Mouse (Mus musculus) embryonic facial prominence, embryonic 12.5 days (tissue): ENCODE measurements around the gene Trem2. TPM values are rescaled to one million over a fixed set of nuclear protein-coding genes. Genes with fewer than 3 reads are reported as not detected.
"Not testable (repeated sequence)": the region's sequence is repeated elsewhere in the genome, so short reads cannot be mapped to it uniquely, and the experiment has no call there.

ENCODE experiments used
- ATAC-seq: fragments of 200-750 bp; cut with Nextera tagmentation; 2 replicates; pipeline ENCODE4 v1.8.0; 2017; ENCODE audit not compliant: insufficient number of reproducible peaks, insufficient read depth, low FRiP score, low TSS enrichment
- H3K27ac ChIP-seq: fragments of 300-500 bp; sonication (generic); 2 replicates; pipeline ENCODE4 v1.5.1; 2016; ENCODE audit warnings: mild to moderate bottlenecking
- H3K27me3 ChIP-seq: fragments of 300-500 bp; sonication (generic); 2 replicates; pipeline ENCODE4 v1.6.1; 2016; ENCODE audit warnings: mild to moderate bottlenecking, moderate library complexity
- H3K36me3 ChIP-seq: fragments of 300-500 bp; sonication (generic); 2 replicates; pipeline ENCODE4 v1.6.1; 2016; ENCODE audit warnings: mild to moderate bottlenecking
- H3K4me1 ChIP-seq: fragments of 300-500 bp; sonication (generic); 2 replicates; pipeline ENCODE4 v1.6.1; 2016
- H3K4me2 ChIP-seq: fragments of 300-500 bp; sonication (generic); replicated peaks from 2 replicates; pipeline ENCODE4 v1.6.1; 2016; ENCODE audit warnings: mild to moderate bottlenecking, moderate library complexity
- H3K4me3 ChIP-seq: fragments of 300-500 bp; sonication (generic); 2 replicates; pipeline ENCODE4 v1.5.1; 2016; ENCODE audit warnings: mild to moderate bottlenecking
- H3K9ac ChIP-seq: fragments of 300-500 bp; sonication (generic); 2 replicates; pipeline ENCODE4 v1.6.1; 2016; ENCODE audit warnings: mild to moderate bottlenecking, moderate library complexity
- H3K9me3 ChIP-seq: fragments of 300-500 bp; sonication (generic); 2 replicates; pipeline ENCODE4 v1.6.1; 2016; ENCODE audit warnings: mild to moderate bottlenecking, moderate library complexity
- WGBS: fragments of 180-500 bp; shearing (Covaris S2); methylation state at CpG from one replicate; pipeline ENCODE4 v1.1.7; 2016; 5-methylcytosine and 5-hydroxymethylcytosine counted together
- polyA plus RNA-seq: library from polyadenylated mRNA; unstranded; fragments of >200 nt; fragmentation: Nextera tagmentation; extraction: Ambion mirVana; gene quantifications from 2 replicates; pipeline ENCODE4 v1.2.1, GENCODE M21; 2016

The Trem2 gene
- polyA plus RNA-seq: 2.8 and 3.6 TPM in 2 replicates

DNA sequence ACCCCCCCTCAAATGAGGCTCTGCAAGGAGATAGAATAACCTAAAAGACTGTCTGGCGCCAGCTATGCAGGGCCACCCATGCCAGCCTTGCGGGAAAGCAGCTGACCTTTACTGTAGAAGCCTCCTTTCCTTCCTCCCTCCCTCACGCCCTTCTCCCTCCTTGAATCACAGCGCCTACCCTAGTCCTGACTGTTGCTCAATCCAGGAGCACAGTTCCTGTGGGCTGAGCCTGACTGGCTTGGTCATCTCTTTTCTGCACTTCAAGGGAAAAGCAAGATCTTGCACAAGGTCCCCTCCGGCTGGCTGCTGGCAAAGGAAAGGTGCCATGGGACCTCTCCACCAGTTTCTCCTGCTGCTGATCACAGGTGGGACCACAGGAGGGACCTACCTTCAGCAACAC lies at the start of gene Trem2:
Trem2 (plus strand) TSS at position 171 of the 400 bp plus-strand sequence.
- Histone ChIP-seq H3K4me1 (no peaks in the 10 kb centered on the region), H3K4me3 (no peak within 1 kb of the TSS), H3K9ac (no peak within 1 kb of the TSS), H3K36me3 (no peaks in the 10 kb centered on the region), H3K9me3 (no peaks in the 10 kb centered on the region), H3K27me3 (no peaks in the 10 kb centered on the region), H3K4me2 (no peak within 1 kb of the TSS), H3K27ac (no peak within 1 kb of the TSS)
- no peak for ATAC-seq
- WGBS: 78% methylated on average over 5 of the region's 5 CpGs

DNA sequence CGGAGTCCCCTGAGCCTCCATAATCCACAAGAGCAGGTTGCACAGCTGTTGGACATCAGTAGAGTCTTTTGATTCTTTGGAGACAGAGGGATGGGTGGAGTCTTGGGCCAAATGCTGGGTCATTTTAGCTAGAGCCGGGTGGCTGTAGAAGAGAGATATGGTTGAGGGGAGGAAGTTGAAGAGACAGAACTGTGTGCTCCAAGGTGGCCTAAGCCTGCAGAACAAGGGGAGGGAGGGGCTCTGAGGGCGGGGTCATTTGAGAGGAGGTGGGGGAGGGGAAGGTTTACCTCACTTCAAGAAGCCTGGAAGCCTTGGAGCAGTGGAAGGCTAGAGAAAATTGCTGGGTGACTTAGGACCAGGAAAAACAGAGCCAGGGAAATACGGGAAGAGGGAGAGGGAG lies 47.0 kb upstream of the Trem2 start, which contains the start of gene Treml2:
Treml2 (plus strand) TSS at position 296 of the 400 bp plus-strand sequence.
- Histone ChIP-seq H3K27me3 (no peaks in the 10 kb centered on the region), H3K36me3 (no peaks in the 10 kb centered on the region), H3K9ac (no peak within 1 kb of the TSS), H3K9me3 (no peaks in the 10 kb centered on the region), H3K4me2 (no peak within 1 kb of the TSS), H3K4me3 (no peak within 1 kb of the TSS), H3K27ac (no peak within 1 kb of the TSS; the same call in 1 of the 2 replicates), H3K4me1 (no peaks in the 10 kb centered on the region)
- ATAC-seq: no peak
- 30% methylated on average over 3 of the region's 4 CpGs for WGBS

DNA sequence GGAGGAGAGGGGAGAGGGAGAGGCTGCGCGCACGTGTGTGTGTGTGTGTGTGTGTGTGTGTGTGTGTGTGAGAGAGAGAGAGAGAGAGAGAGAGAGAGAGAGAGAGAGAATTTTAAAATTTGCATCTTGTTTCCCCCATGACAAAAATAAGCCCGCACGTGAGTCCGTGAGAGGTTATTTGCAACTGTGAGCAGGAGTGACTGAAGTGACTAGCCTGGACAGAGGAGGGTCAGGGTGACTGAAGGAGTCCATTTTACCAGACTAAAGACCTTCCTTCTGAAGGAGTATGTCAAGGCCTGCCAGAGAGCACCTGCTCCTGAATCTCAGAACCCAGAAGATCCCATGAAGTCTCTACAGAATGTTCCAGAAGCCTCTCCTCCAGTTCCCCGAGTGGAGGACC lies 46.4 kb upstream of the Trem2 start:
- Histone ChIP-seq H3K4me2 (no peak overlapping the region), H3K36me3 (no peaks in the 10 kb centered on the region), H3K9me3 (no peaks in the 10 kb centered on the region), H3K9ac (no peak overlapping the region), H3K4me1 (no peaks in the 10 kb centered on the region), H3K27ac (no peak overlapping the region), H3K4me3 (no peak overlapping the region), H3K27me3 (no peaks in the 10 kb centered on the region)
- WGBS: 49% methylated on average over 7 of the region's 7 CpGs
- ATAC-seq: no peak

DNA sequence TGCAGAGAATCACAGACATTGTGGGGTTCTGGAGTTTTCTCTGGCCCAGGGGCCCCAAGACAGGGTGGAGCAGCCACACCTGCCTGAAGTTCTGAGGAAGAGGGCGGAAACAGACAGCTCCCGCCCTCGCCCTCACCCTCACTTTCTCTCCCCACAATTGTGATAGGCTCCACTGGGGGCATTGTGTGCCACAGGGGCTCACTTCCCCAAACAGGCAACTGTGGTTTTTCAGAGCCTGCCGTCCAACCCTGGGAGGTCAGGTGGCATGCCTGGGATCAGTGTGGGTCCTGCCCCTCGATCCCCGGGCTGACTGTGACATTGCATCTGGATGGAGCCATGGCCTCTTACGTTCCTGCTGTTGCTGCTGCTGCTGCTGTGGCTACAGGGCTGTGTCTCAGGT lies 46.0 kb upstream of the Trem2 start:
- no peak overlapping the region for H3K9ac ChIP-seq
- no peaks in the 10 kb centered on the region for H3K9me3 ChIP-seq
- no peak overlapping the region for H3K4me2 ChIP-seq
- H3K4me3 ChIP-seq: no peak overlapping the region
- no peaks in the 10 kb centered on the region for H3K36me3 ChIP-seq
- ATAC-seq: no peak
- no peaks in the 10 kb centered on the region for H3K27me3 ChIP-seq
- WGBS: 65% methylated on average over 7 of the region's 7 CpGs
- no peak overlapping the region; the same call in 1 of the 2 replicates for H3K27ac ChIP-seq
- no peaks in the 10 kb centered on the region for H3K4me1 ChIP-seq

DNA sequence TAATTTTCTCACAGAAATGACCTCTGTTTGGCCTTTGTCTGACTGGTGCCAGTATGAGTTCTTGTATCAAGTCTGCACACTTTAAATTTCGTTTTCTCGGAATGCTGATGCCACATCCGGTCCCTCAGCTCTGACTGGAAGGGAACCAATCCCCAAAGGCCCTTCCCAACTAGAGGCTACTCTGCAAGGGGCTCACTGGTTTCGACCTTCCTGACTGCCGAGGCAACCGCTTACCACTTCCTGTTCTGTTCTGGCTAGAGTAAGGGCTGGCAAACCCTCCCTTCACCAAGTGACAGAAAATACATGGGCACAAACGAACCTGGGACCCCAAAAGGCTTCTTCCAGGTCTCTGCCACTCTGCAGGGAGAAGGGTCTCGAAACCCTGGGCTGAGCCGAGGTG lies 45.3 kb upstream of the Trem2 start:
- Histone ChIP-seq H3K4me2 (no peak overlapping the region), H3K27me3 (no peaks in the 10 kb centered on the region), H3K9me3 (no peaks in the 10 kb centered on the region), H3K4me1 (no peaks in the 10 kb centered on the region), H3K27ac (no peak overlapping the region), H3K9ac (no peak overlapping the region), H3K4me3 (no peak overlapping the region), H3K36me3 (no peaks in the 10 kb centered on the region)
- no peak for ATAC-seq
- 65% methylated on average over 9 of the region's 9 CpGs for WGBS

DNA sequence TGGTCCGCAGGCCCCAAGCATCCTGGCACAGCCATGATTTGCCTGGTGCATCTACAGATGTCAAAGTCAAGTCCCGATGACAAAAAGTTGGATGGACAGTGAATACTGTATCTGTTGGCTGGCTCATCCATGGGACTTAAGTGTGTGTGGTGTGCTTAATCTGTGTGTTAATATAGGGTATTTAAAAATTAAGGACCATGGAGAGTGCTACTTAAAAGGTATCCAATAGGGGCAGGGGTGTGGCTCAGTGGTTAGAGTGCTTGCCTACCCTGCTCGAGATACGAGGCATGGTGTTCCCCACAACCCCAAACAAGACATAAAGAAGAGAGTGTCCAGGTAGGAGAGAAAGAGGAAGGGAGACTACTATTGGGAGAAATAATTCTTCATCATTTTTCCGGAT lies 44.4 kb upstream of the Trem2 start:
- no peak overlapping the region for H3K4me3 ChIP-seq
- H3K4me1 ChIP-seq: no peaks in the 10 kb centered on the region
- no peaks in the 10 kb centered on the region for H3K36me3 ChIP-seq
- no peak overlapping the region for H3K4me2 ChIP-seq
- no peak for ATAC-seq
- H3K9me3 ChIP-seq: no peaks in the 10 kb centered on the region
- H3K27me3 ChIP-seq: no peaks in the 10 kb centered on the region
- no peak overlapping the region for H3K27ac ChIP-seq
- 88% methylated on average over 5 of the region's 5 CpGs for WGBS
- no peak overlapping the region for H3K9ac ChIP-seq

DNA sequence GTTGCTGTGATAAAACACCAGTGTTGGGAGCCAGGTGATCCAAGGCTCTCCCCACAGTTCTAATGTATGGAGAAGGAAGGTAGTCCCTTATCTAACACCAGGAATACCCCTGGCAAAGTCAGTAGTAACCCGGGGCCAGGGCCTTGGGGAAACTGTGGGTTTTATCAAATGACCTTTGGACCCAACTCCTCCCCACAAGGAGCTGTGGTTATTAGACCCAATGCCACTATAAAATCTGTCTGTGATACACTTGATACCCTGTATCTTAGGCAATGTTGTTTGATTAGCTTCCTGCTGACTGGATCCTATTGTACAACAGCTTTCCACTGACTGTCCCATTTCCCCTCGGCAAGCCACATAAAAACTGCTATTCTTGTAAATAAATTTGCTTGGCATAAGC lies 34.1 kb upstream of the Trem2 start:
- no peak overlapping the region for H3K27ac ChIP-seq
- no peak for ATAC-seq
- WGBS: 69% methylated on average over 2 of the region's 2 CpGs
- H3K4me2 ChIP-seq: no peak overlapping the region
- no peaks in the 10 kb centered on the region for H3K9me3 ChIP-seq
- no peaks in the 10 kb centered on the region for H3K27me3 ChIP-seq
- H3K9ac ChIP-seq: no peak overlapping the region
- no peaks in the 10 kb centered on the region for H3K36me3 ChIP-seq
- no peak overlapping the region for H3K4me3 ChIP-seq
- H3K4me1 ChIP-seq: no peaks in the 10 kb centered on the region

DNA sequence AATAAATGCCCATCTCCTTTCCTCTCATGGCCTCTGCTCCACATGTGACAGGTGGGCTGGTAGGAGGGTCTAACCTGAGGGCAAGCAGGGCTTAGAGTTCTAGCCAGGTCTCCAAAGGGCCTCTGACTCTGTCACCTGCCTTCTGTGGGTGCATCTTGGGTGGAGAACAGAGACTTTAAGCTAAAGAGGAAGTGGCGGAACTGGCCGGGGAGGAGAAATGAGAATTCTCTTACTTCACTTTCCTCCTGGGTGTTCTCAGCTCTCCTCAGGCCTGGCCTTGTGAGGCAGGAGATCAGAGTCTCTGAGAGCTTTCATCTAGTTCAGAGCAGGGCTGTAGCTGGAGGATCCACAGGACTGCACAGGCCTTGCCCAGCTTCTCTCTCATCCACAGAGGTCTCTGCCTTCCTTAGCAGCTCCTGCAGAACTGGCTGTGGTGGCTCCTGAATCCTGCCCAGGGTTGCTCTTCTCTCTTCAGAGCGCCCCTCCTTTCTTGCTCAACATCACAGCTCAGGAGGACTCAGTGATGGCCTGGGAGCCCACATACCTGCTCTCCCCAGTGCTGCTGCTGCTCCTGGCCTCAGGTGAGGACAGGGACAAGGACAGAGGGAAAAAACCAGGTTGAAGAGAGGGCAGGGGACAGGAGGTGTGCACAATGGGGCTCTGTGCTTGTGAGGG lies 30.2 kb upstream of the Trem2 start, which contains the start of gene B430306N03Rik:
B430306N03Rik (plus strand) TSS at position 237 of the 675 bp plus-strand sequence.
- 84% methylated on average over 3 of the region's 3 CpGs for WGBS
- not testable (repeated sequence) for ATAC-seq, H3K4me2 ChIP-seq

DNA sequence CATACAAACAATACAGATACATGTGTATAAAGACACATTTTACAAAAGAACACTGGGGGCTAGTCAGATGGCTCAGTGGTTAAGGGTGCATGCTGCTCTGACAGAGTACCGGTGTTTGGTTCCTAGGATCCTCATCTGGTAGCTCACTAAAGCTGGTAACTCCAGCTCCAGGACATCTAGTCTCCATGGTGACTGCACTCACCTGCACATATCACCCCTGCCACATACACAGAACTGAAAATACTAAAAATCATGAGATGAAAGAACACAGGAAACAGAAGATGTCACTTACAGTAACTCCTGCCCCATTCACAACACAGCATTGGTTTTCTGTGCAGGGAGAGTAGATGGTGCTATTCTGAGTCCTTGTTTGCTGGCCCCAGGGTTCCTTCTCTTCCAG lies 27.5 kb upstream of the Trem2 start:
- no peak overlapping the region for H3K4me3 ChIP-seq
- H3K36me3 ChIP-seq: no peaks in the 10 kb centered on the region
- WGBS: 79% methylated on average over 1 of the region's 1 CpGs
- no peak for ATAC-seq
- no peak overlapping the region for H3K4me2 ChIP-seq
- H3K27ac ChIP-seq: no peak overlapping the region
- no peaks in the 10 kb centered on the region for H3K9me3 ChIP-seq
- H3K4me1 ChIP-seq: no peaks in the 10 kb centered on the region
- H3K27me3 ChIP-seq: no peaks in the 10 kb centered on the region
- no peak overlapping the region for H3K9ac ChIP-seq

More for the DNA sequence above, 30.2 kb upstream of the Trem2 start, which contains the start of gene B430306N03Rik:
- not testable (repeated sequence) for H3K27ac ChIP-seq, H3K9ac ChIP-seq, H3K36me3 ChIP-seq, H3K27me3 ChIP-seq, H3K9me3 ChIP-seq, H3K4me3 ChIP-seq, H3K4me1 ChIP-seq

DNA sequence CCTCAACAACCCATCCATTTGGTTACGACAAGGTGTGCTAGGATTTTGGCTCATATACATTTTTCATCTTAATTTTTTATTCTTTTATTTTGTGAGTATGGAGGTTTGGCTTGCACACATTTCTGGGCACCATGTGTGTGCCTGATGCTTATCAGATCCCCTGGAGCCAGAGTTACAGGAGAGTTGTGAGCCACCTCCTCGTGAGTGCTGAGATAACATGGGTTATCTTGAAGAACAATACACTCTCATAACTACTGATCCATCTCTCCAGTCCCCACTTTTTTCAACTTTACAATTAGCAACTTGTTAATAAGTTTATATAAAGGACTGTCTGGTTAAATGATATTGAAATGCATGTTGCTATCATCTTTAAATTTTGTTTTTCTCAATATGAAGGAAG lies 24.9 kb upstream of the Trem2 start:
- H3K36me3 ChIP-seq: no peaks in the 10 kb centered on the region
- no peak for ATAC-seq
- no peaks in the 10 kb centered on the region for H3K4me1 ChIP-seq
- no peaks in the 10 kb centered on the region for H3K27me3 ChIP-seq
- H3K4me2 ChIP-seq: no peak overlapping the region
- H3K9ac ChIP-seq: no peak overlapping the region
- no peak overlapping the region for H3K4me3 ChIP-seq
- no peaks in the 10 kb centered on the region for H3K9me3 ChIP-seq
- H3K27ac ChIP-seq: no peak overlapping the region
- 75% methylated on average over 2 of the region's 2 CpGs for WGBS

DNA sequence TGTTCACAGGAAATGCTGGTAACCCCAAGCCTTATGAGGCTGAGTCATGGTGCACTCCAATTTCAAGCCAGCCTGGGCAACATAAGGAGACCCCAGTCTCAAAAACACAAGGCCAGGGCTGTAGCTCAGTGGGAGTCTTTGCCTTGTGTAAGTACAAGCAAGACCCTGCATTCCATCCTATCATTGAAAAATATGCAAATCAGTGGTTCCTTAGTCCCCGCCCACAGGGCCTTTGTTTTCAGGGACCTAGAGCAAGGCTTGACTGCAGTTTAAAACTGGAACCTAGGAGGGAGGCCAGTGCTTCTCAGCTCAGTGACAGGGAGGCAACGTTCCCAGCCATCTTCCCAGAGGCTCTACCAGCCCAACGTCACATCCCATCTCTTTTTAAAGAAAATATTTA lies 23.0 kb upstream of the Trem2 start:
- Histone ChIP-seq H3K27me3 (no peaks in the 10 kb centered on the region), H3K4me3 (no peak overlapping the region), H3K4me1 (no peaks in the 10 kb centered on the region; the same call in 1 of the 2 replicates), H3K27ac (no peak overlapping the region), H3K9me3 (no peaks in the 10 kb centered on the region), H3K9ac (no peak overlapping the region), H3K4me2 (no peak overlapping the region), H3K36me3 (no peaks in the 10 kb centered on the region)
- WGBS: 69% methylated on average over 3 of the region's 3 CpGs
- no peak for ATAC-seq

DNA sequence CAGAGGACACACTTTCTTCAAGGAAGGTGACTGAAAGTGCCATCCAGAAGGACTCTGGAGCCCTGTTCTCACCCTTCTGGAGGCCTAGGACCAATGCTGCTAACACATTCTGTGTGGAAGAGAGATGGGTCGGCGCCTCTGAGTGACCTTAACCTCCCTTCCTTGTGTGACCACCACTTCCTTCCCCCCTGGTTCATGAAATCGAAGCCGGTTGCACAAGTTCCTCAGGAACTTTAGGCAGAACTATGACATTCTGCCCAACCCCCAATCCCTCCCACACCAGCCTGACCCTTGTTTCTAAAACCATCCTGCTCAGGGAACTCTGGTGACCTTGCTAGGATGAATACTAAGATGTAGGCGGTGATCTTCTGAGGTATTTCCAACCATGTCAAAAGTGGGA lies 21.9 kb upstream of the Trem2 start:
- H3K36me3 ChIP-seq: no peaks in the 10 kb centered on the region
- H3K4me2 ChIP-seq: no peak overlapping the region
- no peaks in the 10 kb centered on the region for H3K27me3 ChIP-seq
- H3K9me3 ChIP-seq: no peaks in the 10 kb centered on the region
- 79% methylated on average over 5 of the region's 5 CpGs for WGBS
- no peak overlapping the region for H3K27ac ChIP-seq
- no peaks in the 10 kb centered on the region; the same call in 1 of the 2 replicates for H3K4me1 ChIP-seq
- no peak for ATAC-seq
- no peak overlapping the region for H3K4me3 ChIP-seq
- H3K9ac ChIP-seq: no peak overlapping the region
